Mouse (Mus musculus) heart, embryonic 15.5 days (tissue): ENCODE results near the gene Ifitm5. TPM values are rescaled to one million over a fixed set of nuclear protein-coding genes. Genes with fewer than 3 reads are reported as not detected.
A peak's percentile ranks its signal among the peaks of the same experiment; 100 is the strongest.

Experiments
- ATAC-seq: fragments of 200-750 bp; cut with Nextera tagmentation; replicated peaks from 2 replicates; pipeline ENCODE4 v1.8.0; 2017; ENCODE audit warnings: low read depth, moderate TSS enrichment; ENCODE audit not compliant: insufficient number of reproducible peaks, insufficient read depth, low FRiP score
- H3K27ac ChIP-seq: fragments of 300-500 bp; sonication (generic); 2 replicates; pipeline ENCODE4 v1.5.1; 2015; ENCODE audit warnings: mild to moderate bottlenecking, inconsistent platforms
- H3K27me3 ChIP-seq: fragments of 300-500 bp; sonication (generic); 2 replicates; pipeline ENCODE4 v1.6.1; 2015; ENCODE audit warnings: inconsistent platforms
- H3K36me3 ChIP-seq: fragments of 300-500 bp; sonication (generic); 2 replicates; pipeline ENCODE4 v1.6.1; 2015; ENCODE audit warnings: mild to moderate bottlenecking, inconsistent platforms
- H3K4me1 ChIP-seq: fragments of 300-500 bp; sonication (generic); replicated peaks from 2 replicates; pipeline ENCODE4 v1.6.1; 2015; ENCODE audit warnings: inconsistent platforms
- H3K4me2 ChIP-seq: fragments of 300-500 bp; sonication (generic); 2 replicates; pipeline ENCODE4 v1.6.1; 2015; ENCODE audit warnings: inconsistent platforms, mild to moderate bottlenecking, moderate library complexity
- H3K4me3 ChIP-seq: fragments of 300-500 bp; sonication (generic); 2 replicates; pipeline ENCODE4 v1.5.1; 2015; ENCODE audit warnings: mild to moderate bottlenecking, inconsistent platforms
- H3K9ac ChIP-seq: fragments of 300-500 bp; sonication (generic); 2 replicates; pipeline ENCODE4 v1.6.1; 2015; ENCODE audit warnings: mild to moderate bottlenecking, inconsistent platforms
- H3K9me3 ChIP-seq: fragments of 300-500 bp; sonication (generic); replicated peaks from 2 replicates; pipeline ENCODE4 v1.6.1; 2016; ENCODE audit warnings: inconsistent platforms
- WGBS: fragments of 180-500 bp; shearing (Covaris S2); methylation state at CpG from one replicate; pipeline ENCODE4 v1.1.7; 2015; ENCODE audit warnings: mixed read lengths; 5-methylcytosine and 5-hydroxymethylcytosine counted together
- polyA plus RNA-seq: library from polyadenylated mRNA; unstranded; fragments of >200 nt; fragmentation: Nextera tagmentation; extraction: Ambion mirVana; gene quantifications from 2 replicates; pipeline ENCODE4 v1.2.1, GENCODE M21; 2015

Gene Ifitm5
- polyA plus RNA-seq, 1 experiment from 2014 or later, result 1.6 TPM

- 47% methylated on average over 8 of the region's 8 CpGs for WGBS
- H3K9ac ChIP-seq, result no peak overlapping the region
- peak overlapping the region; percentile 26; the same call in 1 of the 2 replicates for H3K4me2 ChIP-seq
Observed at GRCm38 (mm10) chr7:140951051-140951450, 960 bp upstream of the Ifitm5 start.

GRCm38 (mm10) chr7:140949255-140949654, 836 bp downstream of the Ifitm5 start:
- Histone ChIP-seq H3K4me1 (peaks cover 58% of the 10 kb centered on the region), H3K36me3 (peaks cover 12% of the 10 kb centered on the region; the same call in 1 of the 2 replicates)
- WGBS, result 82% methylated on average over 6 of the region's 6 CpGs

More at GRCm38 (mm10) chr7:140951051-140951450, 960 bp upstream of the Ifitm5 start:
- H3K9me3 ChIP-seq, result no peaks in the 10 kb centered on the region
- H3K27ac ChIP-seq, result peak overlapping the region; percentile 71
- H3K36me3 ChIP-seq, result peaks cover 6% of the 10 kb centered on the region; the same call in 1 of the 2 replicates
- H3K27me3 ChIP-seq, result no peaks in the 10 kb centered on the region
- no peak overlapping the region for H3K4me3 ChIP-seq
- no peak for ATAC-seq
- H3K4me1 ChIP-seq, result peaks cover 71% of the 10 kb centered on the region

GRCm38 (mm10) chr7:140948161-140948560, 1.9 kb downstream of the Ifitm5 start:
- H3K27me3 ChIP-seq, result no peaks in the 10 kb centered on the region
- H3K9ac ChIP-seq, result no peak overlapping the region
- H3K36me3 ChIP-seq, result peaks cover 12% of the 10 kb centered on the region; the same call in 1 of the 2 replicates
- WGBS, result 30% methylated on average over 8 of the region's 8 CpGs
- no peak overlapping the region for H3K4me3 ChIP-seq
- no peaks in the 10 kb centered on the region for H3K9me3 ChIP-seq
- peak overlapping the region; percentile 70 for H3K27ac ChIP-seq
- ATAC-seq, result no peak
- H3K4me1 ChIP-seq, result peaks cover 49% of the 10 kb centered on the region
- H3K4me2 ChIP-seq, result no peak overlapping the region

More at GRCm38 (mm10) chr7:140949255-140949654, 836 bp downstream of the Ifitm5 start:
- H3K4me2 ChIP-seq, result no peak overlapping the region
- H3K27me3 ChIP-seq, result no peaks in the 10 kb centered on the region
- no peak for ATAC-seq
- no peak overlapping the region for H3K9ac ChIP-seq
- no peaks in the 10 kb centered on the region for H3K9me3 ChIP-seq
- H3K4me3 ChIP-seq, result no peak overlapping the region
- no peak overlapping the region for H3K27ac ChIP-seq

GRCm38 (mm10) chr7:140946980-140947379, 3.1 kb downstream of the Ifitm5 start:
- peak; percentile 41 for ATAC-seq
- peak overlapping the region; percentile 70 for H3K27ac ChIP-seq

GRCm38 (mm10) chr7:140946311-140946710, 3.8 kb downstream of the Ifitm5 start:
- Histone ChIP-seq H3K9me3 (no peaks in the 10 kb centered on the region), H3K9ac (no peak overlapping the region), H3K27ac (peak overlapping the region; percentile 70), H3K4me2 (no peak overlapping the region), H3K4me3 (no peak overlapping the region), H3K27me3 (no peaks in the 10 kb centered on the region), H3K4me1 (peaks cover 50% of the 10 kb centered on the region), H3K36me3 (peaks cover 12% of the 10 kb centered on the region; the same call in 1 of the 2 replicates)
- WGBS, result 85% methylated on average over 10 of the region's 10 CpGs
- ATAC-seq, result no peak

More at GRCm38 (mm10) chr7:140946980-140947379, 3.1 kb downstream of the Ifitm5 start:
- H3K4me3 ChIP-seq, result no peak overlapping the region
- H3K9ac ChIP-seq, result no peak overlapping the region
- peaks cover 54% of the 10 kb centered on the region for H3K4me1 ChIP-seq
- WGBS, result 36% methylated on average over 7 of the region's 7 CpGs
- H3K36me3 ChIP-seq, result peaks cover 12% of the 10 kb centered on the region; the same call in 1 of the 2 replicates
- no peak overlapping the region for H3K4me2 ChIP-seq
- no peaks in the 10 kb centered on the region for H3K27me3 ChIP-seq
- no peaks in the 10 kb centered on the region for H3K9me3 ChIP-seq

GRCm38 (mm10) chr7:140945247-140945646, 4.8 kb downstream of the Ifitm5 start:
- no peak overlapping the region for H3K4me2 ChIP-seq
- H3K4me3 ChIP-seq, result no peak overlapping the region
- peaks cover 12% of the 10 kb centered on the region; the same call in 1 of the 2 replicates for H3K36me3 ChIP-seq
- no peak overlapping the region for H3K27ac ChIP-seq
- no peaks in the 10 kb centered on the region for H3K27me3 ChIP-seq
- no peak for ATAC-seq
- no peaks in the 10 kb centered on the region for H3K9me3 ChIP-seq
- no peak overlapping the region for H3K9ac ChIP-seq
- peaks cover 44% of the 10 kb centered on the region for H3K4me1 ChIP-seq
- 90% methylated on average over 5 of the region's 5 CpGs for WGBS

- Histone ChIP-seq H3K9ac (no peak overlapping the region), H3K9me3 (no peaks in the 10 kb centered on the region), H3K27ac (no peak overlapping the region), H3K36me3 (peaks cover 12% of the 10 kb centered on the region; the same call in 1 of the 2 replicates), H3K4me2 (no peak overlapping the region), H3K4me3 (no peak overlapping the region), H3K27me3 (no peaks in the 10 kb centered on the region), H3K4me1 (peaks cover 46% of the 10 kb centered on the region)
- 76% methylated on average over 7 of the region's 7 CpGs for WGBS
- no peak for ATAC-seq
Observed at GRCm38 (mm10) chr7:140944236-140944635, 5.9 kb downstream of the Ifitm5 start.

- H3K4me2 ChIP-seq, result no peak overlapping the region
- H3K36me3 ChIP-seq, result peaks cover 12% of the 10 kb centered on the region; the same call in 1 of the 2 replicates
- WGBS, result 74% methylated on average over 4 of the region's 4 CpGs
- ATAC-seq, result no peak
- H3K9me3 ChIP-seq, result no peaks in the 10 kb centered on the region
- H3K27ac ChIP-seq, result no peak overlapping the region
- H3K4me3 ChIP-seq, result no peak overlapping the region
- no peaks in the 10 kb centered on the region for H3K27me3 ChIP-seq
- H3K9ac ChIP-seq, result no peak overlapping the region
- H3K4me1 ChIP-seq, result peaks cover 46% of the 10 kb centered on the region
Observed at GRCm38 (mm10) chr7:140943356-140943755, 6.7 kb downstream of the Ifitm5 start.

- H3K36me3 ChIP-seq, result peaks cover 12% of the 10 kb centered on the region; the same call in 1 of the 2 replicates
- H3K4me2 ChIP-seq, result no peak overlapping the region; the same call in 1 of the 2 replicates
- H3K9ac ChIP-seq, result no peak overlapping the region
- H3K9me3 ChIP-seq, result no peaks in the 10 kb centered on the region
- peaks cover 40% of the 10 kb centered on the region for H3K4me1 ChIP-seq
- peak overlapping the region; percentile 90 for H3K27ac ChIP-seq
- 89% methylated on average over 10 of the region's 10 CpGs for WGBS
- no peak overlapping the region for H3K4me3 ChIP-seq
- no peaks in the 10 kb centered on the region for H3K27me3 ChIP-seq
- no peak for ATAC-seq
Observed at GRCm38 (mm10) chr7:140942811-140943210, 7.3 kb downstream of the Ifitm5 start.

- Histone ChIP-seq H3K9me3 (no peaks in the 10 kb centered on the region), H3K4me2 (peak overlapping the region; percentile 69), H3K27ac (peak overlapping the region; percentile 90), H3K27me3 (no peaks in the 10 kb centered on the region), H3K36me3 (peaks cover 12% of the 10 kb centered on the region; the same call in 1 of the 2 replicates), H3K4me1 (peaks cover 37% of the 10 kb centered on the region), H3K9ac (peak overlapping the region; percentile 74), H3K4me3 (peak overlapping the region; percentile 64)
- 59% methylated on average over 9 of the region's 9 CpGs for WGBS
- ATAC-seq, result no peak
Observed at GRCm38 (mm10) chr7:140942341-140942740, 7.8 kb downstream of the Ifitm5 start.

- H3K4me3 ChIP-seq, result peak within 1 kb of the TSS; percentile 64
- WGBS, result 2% methylated on average over 33 of the region's 33 CpGs
- peaks cover 28% of the 10 kb centered on the region for H3K4me1 ChIP-seq
- H3K4me2 ChIP-seq, result peak within 1 kb of the TSS; percentile 69
- peak within 1 kb of the TSS; percentile 90 for H3K27ac ChIP-seq
- no peaks in the 10 kb centered on the region for H3K9me3 ChIP-seq
- H3K27me3 ChIP-seq, result peaks cover 3% of the 10 kb centered on the region; the same call in 1 of the 2 replicates
- peak; percentile 88 for ATAC-seq
- peak within 1 kb of the TSS; percentile 74 for H3K9ac ChIP-seq
- peaks cover 9% of the 10 kb centered on the region; the same call in 1 of the 2 replicates for H3K36me3 ChIP-seq
Observed at GRCm38 (mm10) chr7:140941222-140942051, 8.7 kb downstream of the Ifitm5 start, which contains the start of gene Pgghg. Gene Pgghg, plus strand, starts transcription at chr7:140941391.
